Mouse (Mus musculus): ENCODE measurements at regions not wholly inside any gene's neighbourhood (a gene's known extent, or its start where the extent isn't known, plus 50 kb on each side); places are given as distances from the start of the nearest gene placed in this dataset.

DNA sequence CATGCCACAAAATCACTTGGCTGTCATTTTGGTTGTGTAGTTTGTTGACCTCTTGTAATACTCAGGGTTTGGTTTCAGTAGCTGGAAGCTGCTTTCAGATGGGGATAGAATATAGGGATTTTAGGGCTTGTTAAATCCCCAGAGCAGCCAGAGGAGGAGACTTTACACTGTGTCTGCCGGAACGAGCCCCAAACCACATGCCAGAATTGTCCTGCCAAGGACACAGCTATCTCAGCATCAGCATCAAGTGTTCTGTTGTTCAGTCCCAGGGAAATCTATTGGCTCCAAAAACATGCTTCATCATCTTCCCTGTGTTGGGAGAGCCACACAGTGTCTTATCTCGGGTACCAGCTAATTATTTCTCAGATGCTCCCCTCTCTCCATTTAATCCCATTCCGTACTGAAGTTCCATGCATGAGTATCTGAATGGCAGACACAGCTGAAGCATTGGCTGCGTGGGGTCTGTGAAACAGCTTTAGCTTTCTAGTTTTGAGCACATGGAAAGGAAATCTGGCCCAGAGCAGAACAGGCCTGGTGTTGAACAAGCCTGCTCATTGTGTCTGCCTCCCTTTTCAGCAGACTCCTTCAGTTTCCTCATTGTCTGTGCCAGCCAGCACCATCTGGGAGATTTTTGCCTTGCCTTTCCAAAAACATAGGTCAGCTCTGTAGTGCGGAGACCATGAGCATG lies 264.8 kb downstream of the Cd109 start:
- in situ Hi-C loops (cut with MboI; ENCODE audit: low pct_ligation_motif_present, low pct_unique_long_range_greater_than_20kb, low sequenced_read_pairs) (no loop called here), dilution Hi-C loops (cut with MboI; ENCODE audit: extremely low pct_ligation_motif_present, extremely low pct_unique_long_range_greater_than_20kb, low sequenced_read_pairs) (no loop called here)
- Histone ChIP-seq H3K36me3 (replicated peaks in 1 of 2; ENCODE audit: control insufficient read depth in 1 of 2, insufficient read depth in 1 of 2, low read length in 1 of 2) (no peaks in the 10 kb centered on the region), H3K9ac (ENCODE audit: insufficient read depth, low read depth) (no peak overlapping the region), H3K9me3 (replicated peaks; ENCODE audit: low read length) (no peaks in the 10 kb centered on the region), H3K27me3 (replicated peaks) (no peaks in the 10 kb centered on the region), H3K4me2 (ENCODE audit: insufficient read depth, low read depth, poor library complexity, severe bottlenecking) (no peak overlapping the region), H3K4me3 (replicated peaks in 1 of 3; ENCODE audit: low read depth in 2 of 3, low read length in 2 of 3, poor library complexity in 1 of 3) (no peak overlapping the region), H3K27ac (ENCODE audit: insufficient read depth, low read depth) (no peak overlapping the region), H3K79me2 (replicated peaks; ENCODE audit: control insufficient read depth, extremely low read depth, insufficient read depth, poor library complexity, severe bottlenecking) (no peaks in the 10 kb centered on the region), H3K4me1 (ENCODE audit: control insufficient read depth in 1 of 2, insufficient read depth in 2 of 2) (peaks cover 0 to 4% of the 10 kb centered on the region in 2 experiments; a peak in 1 of 4 replicates)
- TF ChIP-seq IRF4 (IDR thresholded peaks at IDR 0.05; ENCODE audit: low read depth, low read length) (no peak), TBP (conservative IDR thresholded peaks at IDR 0.05; ENCODE audit: low read depth, low read length) (no peak), RAD21 (IDR thresholded peaks at IDR 0.05; ENCODE audit: low read depth, low read length) (no peak), TCF12 (IDR thresholded peaks at IDR 0.05; ENCODE audit: low read depth, low read length) (no peak), EP300 (IDR thresholded peaks at IDR 0.05; ENCODE audit: low read length) (no peak), PAX5 (IDR thresholded peaks at IDR 0.05; ENCODE audit: low read length) (no peak), MAZ (IDR thresholded peaks at IDR 0.05; ENCODE audit: low read depth, low read length) (no peak), UBTF (IDR thresholded peaks at IDR 0.05; ENCODE audit: low read depth, low read length) (no peak), MEF2A (IDR thresholded peaks at IDR 0.05; ENCODE audit: borderline replicate concordance, low read depth, low read length) (no peak), USF1 (IDR thresholded peaks at IDR 0.05; ENCODE audit: low read depth, low read length) (no peak), E2F4 (IDR thresholded peaks at IDR 0.05; ENCODE audit: insufficient replicate concordance, low read depth, low read length) (no peak), GABPA (IDR thresholded peaks at IDR 0.05; ENCODE audit: insufficient replicate concordance, low read depth, low read length) (no peak), ETS1 (conservative IDR thresholded peaks at IDR 0.05; ENCODE audit: low read depth, low read length) (no peak), SIN3A (IDR thresholded peaks at IDR 0.05; ENCODE audit: low read length) (no peak), ZMIZ1 (IDR thresholded peaks at IDR 0.05; ENCODE audit: low read depth, low read length) (no peak), HCFC1 (IDR thresholded peaks at IDR 0.05; ENCODE audit: low read depth, low read length) (no peak), CTCF (conservative IDR thresholded peaks at IDR 0.05 in 1 of 2, IDR thresholded peaks at IDR 0.05 in 1 of 2; ENCODE audit: low read depth in 2 of 2, low read length in 2 of 2) (no peak)
- DNase-seq (ENCODE audit: extremely low read depth): no peak

DNA sequence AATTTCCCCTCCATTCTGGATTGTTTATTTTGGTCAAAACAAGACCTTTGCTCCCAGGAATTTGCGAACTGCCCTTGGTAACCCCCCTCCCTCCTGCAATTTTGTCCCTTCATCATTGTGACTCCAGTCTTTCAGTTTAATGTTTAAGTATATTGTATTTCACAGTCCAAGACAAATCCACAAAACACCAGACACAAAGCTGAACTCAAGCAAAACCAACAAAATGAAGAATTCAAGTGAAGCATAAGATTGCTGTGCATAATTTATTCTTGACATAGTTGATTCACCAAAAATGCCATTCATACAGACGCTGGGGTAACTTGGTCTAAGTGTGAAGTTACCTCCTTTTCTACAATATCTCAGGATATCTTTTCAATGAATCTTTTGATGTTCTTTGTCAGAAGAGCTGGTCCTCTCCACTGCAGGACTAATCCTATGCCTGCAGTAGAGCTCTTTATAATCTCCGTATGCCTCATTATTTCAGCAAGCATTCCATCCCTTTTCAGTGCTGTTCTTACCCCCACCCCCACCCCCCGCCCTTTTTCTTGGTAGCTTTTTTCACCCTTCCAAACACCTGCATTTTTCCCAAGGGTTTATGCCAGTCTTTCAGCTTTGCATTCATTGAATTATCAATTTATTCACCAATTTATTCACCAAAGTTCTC lies 265.4 kb downstream of the Cd109 start:
- TF ChIP-seq KAT2A (IDR thresholded peaks at IDR 0.05; ENCODE audit: insufficient replicate concordance, low read length) (no peak), ZKSCAN1 (IDR thresholded peaks at IDR 0.05; ENCODE audit: borderline replicate concordance, low read depth, low read length) (no peak), SMC3 (IDR thresholded peaks at IDR 0.05; ENCODE audit: low read depth, low read length) (no peak), E2F4 (IDR thresholded peaks at IDR 0.05; ENCODE audit: insufficient replicate concordance, low read depth, low read length) (no peak), POLR2AphosphoS2 (IDR thresholded peaks at IDR 0.05; ENCODE audit: low read depth, low read length) (no peak)
- Histone ChIP-seq H3K4me2 (ENCODE audit: insufficient read depth, low read depth, poor library complexity, severe bottlenecking) (no peak overlapping the region), H3K36me3 (replicated peaks in 1 of 2; ENCODE audit: control insufficient read depth in 1 of 2, insufficient read depth in 1 of 2, low read length in 1 of 2) (no peaks in the 10 kb centered on the region), H3K79me2 (replicated peaks; ENCODE audit: control insufficient read depth, extremely low read depth, insufficient read depth, poor library complexity, severe bottlenecking) (no peaks in the 10 kb centered on the region), H3K9ac (ENCODE audit: insufficient read depth, low read depth) (no peak overlapping the region), H3K27me3 (replicated peaks) (no peaks in the 10 kb centered on the region), H3K4me1 (ENCODE audit: control insufficient read depth in 1 of 2, insufficient read depth in 2 of 2) (no peaks in the 10 kb centered on the region), H3K27ac (ENCODE audit: insufficient read depth, low read depth) (no peak overlapping the region), H3K4me3 (replicated peaks in 1 of 3; ENCODE audit: low read depth in 2 of 3, low read length in 2 of 3, poor library complexity in 1 of 3) (no peak overlapping the region), H3K9me3 (replicated peaks; ENCODE audit: low read length) (no peaks in the 10 kb centered on the region)
- dilution Hi-C loops (cut with MboI; ENCODE audit: extremely low pct_ligation_motif_present, extremely low pct_unique_long_range_greater_than_20kb, low sequenced_read_pairs): no loop called here
- no peak for DNase-seq (ENCODE audit: extremely low read depth)
- in situ Hi-C loops (cut with MboI; ENCODE audit: low pct_ligation_motif_present, low pct_unique_long_range_greater_than_20kb, low sequenced_read_pairs): no loop called here
